ENCODE assay signal across 11 mouse cellular contexts in the genomic region with DNA sequence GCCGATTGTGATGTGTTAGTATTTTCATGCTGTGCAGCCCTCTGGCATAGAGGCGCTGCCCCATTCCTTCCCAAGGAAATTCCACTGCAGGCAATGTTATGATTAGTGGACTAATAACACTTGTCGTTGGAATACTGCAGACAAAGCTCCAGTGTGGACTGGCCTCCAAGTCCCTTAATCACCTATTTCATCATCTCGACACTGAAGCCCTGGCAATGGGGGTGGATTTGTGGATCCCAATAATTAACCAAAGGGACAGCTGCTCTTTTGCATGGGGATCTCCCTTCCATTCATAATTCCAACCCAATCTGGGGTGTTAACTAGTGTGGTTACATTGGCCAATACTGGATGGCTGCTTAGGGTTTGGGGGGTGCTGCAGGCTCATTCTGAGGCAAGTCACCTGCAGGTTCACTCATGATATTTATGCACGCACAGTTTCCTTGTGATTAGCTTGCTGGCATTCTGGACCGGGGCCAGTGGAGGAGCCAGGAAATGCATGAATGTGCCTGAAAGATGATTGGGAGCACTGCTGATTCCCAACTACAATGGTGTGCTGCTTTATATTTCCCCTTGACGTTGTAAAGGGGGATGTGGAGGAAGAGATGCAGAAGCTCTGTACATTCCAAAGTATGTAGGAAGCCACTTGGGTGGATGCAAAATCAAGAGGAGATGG. TPM values are rescaled to one million over a fixed set of nuclear protein-coding genes. Genes with fewer than 3 reads are reported as not detected.
DNase-seq lines count a peak whose midpoint lies in the region; ATAC-seq and TF ChIP-seq lines count a peak whose summit lies in the region.
"Had no signal": no experiment of that assay in that cellular context is flagged by ENCODE, and none has a peak within 500 bp of the region (broad histone marks: within the 10 kb centered on the region; RNA-seq: fewer than 3 reads in every experiment).

No protein-coding gene starts in this region.

- peaks cover 3% of the 10 kb centered on the region; the same call in 1 of the 2 replicates for H3K27me3 ChIP-seq in kidney, embryonic 16.5 days (ENCODE audit: insufficient read depth, low read length)
- H3K27me3 ChIP-seq in forebrain, postnatal 0 days (ENCODE audit: insufficient read depth, low read length) = no peaks in the 10 kb centered on the region
- H3K27me3 ChIP-seq in myocyte (ENCODE audit: control insufficient read depth, insufficient read depth, insufficient read length) = no peaks in the 10 kb centered on the region

- DNase-seq in gastrocnemius, adult 18-20 months (ENCODE audit: low spot score) = peak; percentile 13
- no peak for DNase-seq in gastrocnemius, postnatal 4 days (ENCODE audit: low spot score in 2 of 2)
- no peak for DNase-seq in kidney, adult 11 months
- no peak for DNase-seq in forebrain, postnatal 0 days

- peaks cover 25% of the 10 kb centered on the region; the same call in 1 of the 2 replicates for H3K4me1 ChIP-seq in kidney, embryonic 16.5 days (ENCODE audit: insufficient read depth, low read length)
- H3K4me1 ChIP-seq in forebrain, postnatal 0 days (ENCODE audit: insufficient read depth) = no peaks in the 10 kb centered on the region

- 54% methylated on average over 7 of the region's 7 CpGs for WGBS in kidney, embryonic 16.5 days
- 40% methylated on average over 7 of the region's 7 CpGs for WGBS in forebrain, postnatal 0 days

- H3K9me3 ChIP-seq in kidney, embryonic 16.5 days (ENCODE audit: low read length) = no peaks in the 10 kb centered on the region
- H3K9me3 ChIP-seq in forebrain, postnatal 0 days (ENCODE audit: low read length) = no peaks in the 10 kb centered on the region

- H3K4me2 ChIP-seq in kidney, embryonic 16.5 days (replicated peaks; ENCODE audit: low read depth, low read length) = no peak overlapping the region
- H3K4me2 ChIP-seq in forebrain, postnatal 0 days (ENCODE audit: low read depth) = no peak overlapping the region
- peak overlapping the region; percentile 18 for H3K4me2 ChIP-seq in myocyte (ENCODE audit: low read depth)

- H3K27ac ChIP-seq in kidney, embryonic 16.5 days (ENCODE audit: low read length) = peak overlapping the region; percentile 58; the same call in 1 of the 2 replicates
- no peak overlapping the region for H3K27ac ChIP-seq in forebrain, postnatal 0 days (ENCODE audit: low read depth, low read length)

- no peak overlapping the region for H3K9ac ChIP-seq in kidney, embryonic 16.5 days (replicated peaks; ENCODE audit: low read length)
- H3K9ac ChIP-seq in forebrain, postnatal 0 days = no peak overlapping the region

- no peak overlapping the region for H3K4me3 ChIP-seq in kidney, embryonic 16.5 days (ENCODE audit: low read length)
- no peak overlapping the region for H3K4me3 ChIP-seq in forebrain, postnatal 0 days (ENCODE audit: low read depth, low read length)
- H3K4me3 ChIP-seq in myocyte = no peak overlapping the region

- TF ChIP-seq CTCF in forebrain, postnatal 0 days (IDR thresholded peaks at IDR 0.05; ENCODE audit: low read depth) = no peak

- no peaks in the 10 kb centered on the region for H3K79me2 ChIP-seq in myocyte (ENCODE audit: control insufficient read depth, insufficient read depth)

- no peak for TF ChIP-seq POLR2A in myocyte (IDR thresholded peaks at IDR 0.05; ENCODE audit: insufficient read length, low read depth)

- H3ac ChIP-seq in myocyte (ENCODE audit: control insufficient read depth, insufficient read length) = no peak overlapping the region

- H3K36me3 ChIP-seq in kidney, embryonic 16.5 days (ENCODE audit: insufficient read depth, low read length) = no peaks in the 10 kb centered on the region
- no peaks in the 10 kb centered on the region for H3K36me3 ChIP-seq in forebrain, postnatal 0 days (ENCODE audit: insufficient read depth)
- no peaks in the 10 kb centered on the region for H3K36me3 ChIP-seq in myocyte (ENCODE audit: control insufficient read depth, insufficient read depth)

- ATAC-seq in kidney, embryonic 16.5 days (ENCODE audit: low FRiP score, low TSS enrichment) = no peak
- peak; percentile 30; the same call in 1 of the 2 replicates for ATAC-seq in forebrain, postnatal 0 days
- no peak for ATAC-seq in erythroblast, adult 5-6 weeks (replicated peaks; ENCODE audit: low FRiP score, poor library complexity, severe bottlenecking)
- ATAC-seq in megakaryocyte progenitor cell, adult 5-6 weeks (replicated peaks; ENCODE audit: poor library complexity) = no peak

TF ChIP-seq in myocyte, 11 proteins besides CTCF, POLR2A, EP300 and RAD21:
- TF ChIP-seq MYOD1 (IDR thresholded peaks at IDR 0.05; ENCODE audit: control insufficient read depth in 1 of 3, insufficient read length in 2 of 3, low read depth in 2 of 3) = peak in 2 of 3 experiments; percentile 47 to 66
- peak; percentile 82 for TF ChIP-seq CEBPB (IDR thresholded peaks at IDR 0.05; ENCODE audit: insufficient read depth, poor library complexity, severe bottlenecking)
- TF ChIP-seq USF1 (IDR thresholded peaks at IDR 0.05; ENCODE audit: low read depth) = no peak
- no peak for TF ChIP-seq SRF (IDR thresholded peaks at IDR 0.05; ENCODE audit: control insufficient read depth, insufficient read length, low read depth)
- peak; percentile 60 for TF ChIP-seq TCF12 (IDR thresholded peaks at IDR 0.05; ENCODE audit: insufficient read depth, poor library complexity, severe bottlenecking)
- TF ChIP-seq MAX (IDR thresholded peaks at IDR 0.05; ENCODE audit: low read depth) = no peak
- no peak for TF ChIP-seq E2F4 (IDR thresholded peaks at IDR 0.05; ENCODE audit: insufficient read depth)
- peak in 2 of 3 experiments; percentile 34 to 53 for TF ChIP-seq MYOG (IDR thresholded peaks at IDR 0.05; ENCODE audit: control insufficient read depth in 1 of 3, insufficient read depth in 1 of 3, insufficient read length in 2 of 3, low read depth in 2 of 3)
- TF ChIP-seq REST (IDR thresholded peaks at IDR 0.05; ENCODE audit: insufficient read depth, insufficient read length) = no peak
- peak; percentile 19 for TF ChIP-seq TCF3 (IDR thresholded peaks at IDR 0.05; ENCODE audit: insufficient read length, low read depth)
- TF ChIP-seq POLR2AphosphoS2 (IDR thresholded peaks at IDR 0.05; ENCODE audit: insufficient read length, low read depth) = no peak

RNA-seq across cellular contexts. Expression of gene Plac1, which starts 25.2 kb away (rescaled TPM):
- total RNA-seq in gastrocnemius, adult 18-20 months (2021) = not detected
- 1 to 10 TPM; 1.1 to 1.4 TPM for total RNA-seq in gastrocnemius, postnatal 4 days (2021)
- polyA plus RNA-seq in kidney, embryonic 16.5 days (2015; fragmentation: Nextera tagmentation; extraction: Ambion mirVana) = 5.3 and 5.8 TPM in 2 replicates
- total RNA-seq in forebrain, postnatal 0 days (2014; rRNA removed) = not detected in 2 replicates
- 0.14 TPM in 1 of 2 replicates, not detected in the other for polyA plus RNA-seq in forebrain, postnatal 0 days (2015; fragmentation: Nextera tagmentation; extraction: Ambion mirVana)
- polyA plus RNA-seq in myocyte (2012; fragmentation: generic; extraction: Trizol) = 0.84 TPM
- total RNA-seq in erythroblast, adult 5-6 weeks (2015; ENCODE audit: low replicate concordance) = not detected in 2 replicates
- 0.26 TPM in 1 of 2 replicates, not detected in the other for total RNA-seq in erythroblast, adult 5-6 weeks (2017; ENCODE audit: low replicate concordance)
- not detected in 2 replicates for total RNA-seq in megakaryocyte progenitor cell, adult 5-6 weeks (2015)
- not detected in 2 replicates for total RNA-seq in megakaryocyte progenitor cell, adult 5-6 weeks (2017)
- total RNA-seq: granulocyte monocyte progenitor cell, adult 5-6 weeks; layer of hippocampus, postnatal 14 days; neutrophil, adult 5-6 weeks had no signal

RNA-seq across cellular contexts. Expression of gene Fam122b, which starts 54.9 kb away (rescaled TPM):
- 1 to 10 TPM; 1.6 to 1.8 TPM for total RNA-seq in gastrocnemius, adult 18-20 months (2021)
- 10 to 100 TPM; 15.6 to 24.5 TPM for total RNA-seq in gastrocnemius, postnatal 4 days (2021)
- polyA plus RNA-seq in kidney, embryonic 16.5 days (2015; fragmentation: Nextera tagmentation; extraction: Ambion mirVana) = 9.4 and 9.9 TPM in 2 replicates
- 2.2 and 2.5 TPM in 2 replicates for total RNA-seq in forebrain, postnatal 0 days (2014; rRNA removed)
- 1.8 and 2.1 TPM in 2 replicates for polyA plus RNA-seq in forebrain, postnatal 0 days (2015; fragmentation: Nextera tagmentation; extraction: Ambion mirVana)
- 1.1 TPM for polyA plus RNA-seq in myocyte (2012; fragmentation: generic; extraction: Trizol)
- total RNA-seq in erythroblast, adult 5-6 weeks (2015; ENCODE audit: low replicate concordance) = 6.5 and 9.0 TPM in 2 replicates
- 2.9 and 3.0 TPM in 2 replicates for total RNA-seq in erythroblast, adult 5-6 weeks (2017; ENCODE audit: low replicate concordance)
- total RNA-seq in megakaryocyte progenitor cell, adult 5-6 weeks (2015) = 21.7 and 28.2 TPM in 2 replicates
- total RNA-seq in megakaryocyte progenitor cell, adult 5-6 weeks (2017) = 5.0 and 6.5 TPM in 2 replicates

RNA-seq across cellular contexts. Expression of gene Fam122c, which starts 58.5 kb away (rescaled TPM):
- total RNA-seq in gastrocnemius, adult 18-20 months (2021) = not detected
- total RNA-seq in gastrocnemius, postnatal 4 days (2021) = not detected
- not detected in 2 replicates for polyA plus RNA-seq in kidney, embryonic 16.5 days (2015; fragmentation: Nextera tagmentation; extraction: Ambion mirVana)
- total RNA-seq in forebrain, postnatal 0 days (2014; rRNA removed) = not detected in 2 replicates
- polyA plus RNA-seq in forebrain, postnatal 0 days (2015; fragmentation: Nextera tagmentation; extraction: Ambion mirVana) = not detected in 2 replicates
- not detected for polyA plus RNA-seq in myocyte (2012; fragmentation: generic; extraction: Trizol)
- not detected in 2 replicates for total RNA-seq in erythroblast, adult 5-6 weeks (2015; ENCODE audit: low replicate concordance)
- not detected in 2 replicates for total RNA-seq in erythroblast, adult 5-6 weeks (2017; ENCODE audit: low replicate concordance)
- total RNA-seq in megakaryocyte progenitor cell, adult 5-6 weeks (2015) = not detected in 2 replicates
- not detected in 2 replicates for total RNA-seq in megakaryocyte progenitor cell, adult 5-6 weeks (2017)
- total RNA-seq: granulocyte monocyte progenitor cell, adult 5-6 weeks; layer of hippocampus, postnatal 14 days; neutrophil, adult 5-6 weeks had no signal
